Mouse (Mus musculus) testis, adult 10 weeks (tissue): Measurements from ENCODE around the gene Gm5414. TPM values are rescaled to one million over a fixed set of nuclear protein-coding genes. Genes with fewer than 3 reads are reported as not detected.

Experiments
- polyA plus RNA-seq: library from polyadenylated mRNA; stranded (reverse); fragments of 350-450 nt; fragmentation: Illumina TruSeq; extraction: RNeasy Lipid Tissue Mini Kit (QIAGEN cat#74804); gene quantifications from one replicate; pipeline ENCODE4 v1.2.3, GENCODE M21; 2014; ENCODE audit warnings: low read depth, low replicate concordance

Gene Gm5414
- polyA plus RNA-seq: not detected

DNA sequence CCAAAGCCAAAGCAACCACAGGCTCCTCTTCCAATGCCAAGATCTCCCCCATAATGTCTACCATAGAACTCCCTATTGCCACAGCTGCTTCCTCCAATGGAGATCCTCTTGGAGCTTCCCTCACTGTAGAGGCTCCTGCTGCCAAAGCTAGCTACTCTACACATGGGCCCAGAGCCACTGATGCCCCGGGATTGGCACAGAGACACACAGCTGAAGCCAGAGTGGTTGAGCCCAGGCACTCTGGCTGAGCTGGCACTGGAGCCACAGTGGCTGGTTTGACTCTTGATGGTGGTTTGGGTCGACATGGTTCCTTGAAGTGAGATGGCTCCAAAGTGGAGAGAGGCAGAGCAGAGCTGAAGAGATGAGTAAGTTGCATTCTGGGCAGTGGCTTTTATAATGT lies at the start of gene Gm5414:
Gene Gm5414, minus strand, starts transcription at position 305 of the 400 bp plus-strand sequence.

DNA sequence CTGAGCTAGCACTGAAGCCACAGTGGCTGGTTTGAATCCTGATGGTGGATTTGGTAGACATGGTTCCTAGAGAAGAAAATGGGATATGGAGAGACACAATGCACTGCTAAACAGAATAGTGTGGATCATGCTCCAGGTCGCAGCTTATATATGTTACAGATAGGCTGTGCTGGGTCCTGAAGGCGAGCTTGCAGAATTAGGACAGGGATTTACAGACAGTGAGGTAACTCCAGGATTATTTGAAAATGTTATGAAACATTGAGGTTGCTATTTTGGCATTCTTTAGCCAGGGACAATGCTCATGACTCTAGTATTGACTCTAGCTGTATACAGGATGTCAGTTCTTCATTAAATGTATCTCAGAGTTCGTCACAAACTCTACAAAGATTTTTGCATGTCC lies 19.3 kb upstream of the Gm5414 start, which contains the start of gene Gm5478:
Gene Gm5478, minus strand, starts transcription at position 101 of the 400 bp plus-strand sequence.

Other genes with a start within 250 kb of the Gm5414 start
- not detected for gene Krt7, start 217.1 kb downstream of the Gm5414 start, polyA plus RNA-seq
- not detected for gene Krt87, start 189.4 kb downstream of the Gm5414 start, polyA plus RNA-seq
- 8.2 TPM for gene Krt88, start 180.4 kb downstream of the Gm5414 start, polyA plus RNA-seq
- not detected for gene Krt81, start 164.4 kb downstream of the Gm5414 start, polyA plus RNA-seq
- gene Krt86, start 154.7 kb downstream of the Gm5414 start, polyA plus RNA-seq: not detected
- not detected for gene Krt83, start 136.7 kb downstream of the Gm5414 start, polyA plus RNA-seq
- gene Gm49425, start 110.9 kb downstream of the Gm5414 start, polyA plus RNA-seq: not detected
- gene Krt84, start 95.4 kb downstream of the Gm5414 start, polyA plus RNA-seq: not detected
- gene Krt82, start 77.5 kb downstream of the Gm5414 start, polyA plus RNA-seq: not detected
- gene Krt90, start 65.2 kb downstream of the Gm5414 start, polyA plus RNA-seq: not detected
- gene Krt75, start 54.3 kb downstream of the Gm5414 start, polyA plus RNA-seq: not detected
- not detected for gene Gm5478, start 19.2 kb upstream of the Gm5414 start, polyA plus RNA-seq
- gene Krt6b, start 52.1 kb upstream of the Gm5414 start, polyA plus RNA-seq: not detected
- not detected for gene Krt6a, start 66.1 kb upstream of the Gm5414 start, polyA plus RNA-seq
- not detected for gene Krt5, start 84.7 kb upstream of the Gm5414 start, polyA plus RNA-seq
- not detected for gene Krt71, start 114.9 kb upstream of the Gm5414 start, polyA plus RNA-seq
- not detected for gene Krt72, start 158.3 kb upstream of the Gm5414 start, polyA plus RNA-seq
- 0.39 TPM for gene Krt73, start 174.2 kb upstream of the Gm5414 start, polyA plus RNA-seq
- not detected for gene Krt2, start 190.0 kb upstream of the Gm5414 start, polyA plus RNA-seq
- gene Krt1, start 222.6 kb upstream of the Gm5414 start, polyA plus RNA-seq: not detected
- gene Krt77, start 241.5 kb upstream of the Gm5414 start, polyA plus RNA-seq: 0.24 TPM